9 mouse cellular contexts compared by ENCODE assay signal in the genomic region with DNA sequence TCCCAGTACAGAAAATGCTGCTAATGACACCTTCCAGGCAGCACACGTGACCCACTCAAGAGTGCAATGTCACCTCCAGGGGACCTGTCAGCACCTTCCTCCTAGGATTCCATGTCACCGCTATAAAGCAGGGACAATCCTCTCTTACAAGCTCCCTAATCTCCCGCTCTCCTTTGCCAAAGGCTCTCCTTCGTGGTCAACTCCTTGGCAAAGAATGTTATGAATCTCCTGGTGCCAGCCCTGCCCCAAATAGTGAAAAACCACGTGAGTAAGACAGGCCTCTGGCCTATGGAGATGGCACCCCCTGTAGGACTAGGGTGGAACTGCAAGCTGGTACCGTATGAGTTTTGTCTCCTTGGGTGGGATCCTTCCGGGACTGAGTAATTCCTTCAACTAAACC. TPM values are rescaled to one million over a fixed set of nuclear protein-coding genes. Genes with fewer than 3 reads are reported as not detected.
DNase-seq lines count a peak whose midpoint lies in the region; ATAC-seq lines count a peak whose summit lies in the region.
"Had no signal": no experiment of that assay in that cellular context is flagged by ENCODE, and none has a peak within 500 bp of the region (broad histone marks: within the 10 kb centered on the region; RNA-seq: fewer than 3 reads in every experiment).

No protein-coding gene starts in this region.

- peak; percentile 91 for DNase-seq in midbrain, embryonic 11.5 days (ENCODE audit: low spot score, missing footprints)
- DNase-seq in midbrain, embryonic 14.5 days: no peak
- DNase-seq in adrenal gland, adult 8-10 months: peak; percentile 46
- DNase-seq in heart, adult 9 months (ENCODE audit: low spot score in 2 of 2): peak; percentile 65 to 70
- DNase-seq in lung, postnatal 14 days: peak; percentile 64
- DNase-seq in left cerebral cortex, adult 18-20 months (ENCODE audit: low spot score in 2 of 2): no peak
- no peak for DNase-seq in frontal cortex, postnatal 25 days (ENCODE audit: low spot score in 2 of 2)
- no peak for DNase-seq in layer of hippocampus, adult 11-12 months (ENCODE audit: low spot score)

- H3K36me3 ChIP-seq in midbrain, embryonic 11.5 days (ENCODE audit: control insufficient read depth, insufficient read depth, low read length): no peaks in the 10 kb centered on the region
- no peaks in the 10 kb centered on the region for H3K36me3 ChIP-seq in midbrain, embryonic 14.5 days (ENCODE audit: control insufficient read depth, insufficient read depth, low read length)
- H3K36me3 ChIP-seq: embryonic facial prominence, embryonic 15.5 days had no signal

- no peak overlapping the region for H3K4me2 ChIP-seq in midbrain, embryonic 11.5 days
- no peak overlapping the region for H3K4me2 ChIP-seq in midbrain, embryonic 14.5 days (ENCODE audit: low read length)
- H3K4me2 ChIP-seq: embryonic facial prominence, embryonic 15.5 days had no signal

- no peaks in the 10 kb centered on the region for H3K27me3 ChIP-seq in midbrain, embryonic 11.5 days (ENCODE audit: control insufficient read depth, insufficient read depth, low read length)
- H3K27me3 ChIP-seq in midbrain, embryonic 14.5 days (ENCODE audit: control insufficient read depth, insufficient read depth, low read length): no peaks in the 10 kb centered on the region
- H3K27me3 ChIP-seq: embryonic facial prominence, embryonic 15.5 days had no signal

- WGBS in midbrain, embryonic 11.5 days: 63% methylated on average over 7 of the region's 7 CpGs
- 66% methylated on average over 7 of the region's 7 CpGs for WGBS in midbrain, embryonic 14.5 days

- ATAC-seq in midbrain, embryonic 11.5 days (ENCODE audit: low FRiP score): no peak
- ATAC-seq in midbrain, embryonic 14.5 days (ENCODE audit: low FRiP score, low TSS enrichment): no peak

- H3K9ac ChIP-seq in midbrain, embryonic 11.5 days (ENCODE audit: low read length): no peak overlapping the region
- H3K9ac ChIP-seq in midbrain, embryonic 14.5 days (replicated peaks; ENCODE audit: low read length): no peak overlapping the region
- H3K9ac ChIP-seq: embryonic facial prominence, embryonic 15.5 days had no signal

- H3K4me1 ChIP-seq in midbrain, embryonic 11.5 days (ENCODE audit: control insufficient read depth, insufficient read depth, low read length): no peaks in the 10 kb centered on the region
- H3K4me1 ChIP-seq in midbrain, embryonic 14.5 days (ENCODE audit: control insufficient read depth, insufficient read depth, low read length): no peaks in the 10 kb centered on the region
- H3K4me1 ChIP-seq: embryonic facial prominence, embryonic 15.5 days had no signal

- no peak overlapping the region for H3K4me3 ChIP-seq in midbrain, embryonic 11.5 days (ENCODE audit: low read depth, low read length)
- H3K4me3 ChIP-seq in midbrain, embryonic 14.5 days (replicated peaks; ENCODE audit: low read depth, low read length): no peak overlapping the region
- H3K4me3 ChIP-seq: embryonic facial prominence, embryonic 15.5 days had no signal

- no peak overlapping the region for H3K27ac ChIP-seq in midbrain, embryonic 11.5 days (ENCODE audit: low read depth, low read length)
- H3K27ac ChIP-seq in midbrain, embryonic 14.5 days (replicated peaks; ENCODE audit: low read depth, low read length): no peak overlapping the region
- H3K27ac ChIP-seq: embryonic facial prominence, embryonic 15.5 days had no signal

- no peaks in the 10 kb centered on the region for H3K9me3 ChIP-seq in midbrain, embryonic 11.5 days (ENCODE audit: control insufficient read depth, low read length)
- no peaks in the 10 kb centered on the region for H3K9me3 ChIP-seq in midbrain, embryonic 14.5 days (ENCODE audit: control insufficient read depth, low read length)
- H3K9me3 ChIP-seq: embryonic facial prominence, embryonic 15.5 days had no signal

RNA-seq across cellular contexts. Expression of a gene that starts 16.3 kb away (rescaled TPM):
- not detected in 2 replicates for polyA plus RNA-seq in midbrain, embryonic 11.5 days (2014; fragmentation: Nextera tagmentation; extraction: Ambion mirVana)
- 0.13 and 0.17 TPM in 2 replicates for polyA plus RNA-seq in midbrain, embryonic 14.5 days (2014; fragmentation: Nextera tagmentation; extraction: Ambion mirVana)
- total RNA-seq in adrenal gland, adult 8-10 months (2022): not detected
- total RNA-seq in left cerebral cortex, adult 18-20 months (2021): under 1 TPM in 1 of 2 experiments, not detected in 1; 0.21 TPM

RNA-seq across cellular contexts. Expression of a gene that starts 16.6 kb away (rescaled TPM):
- polyA plus RNA-seq in midbrain, embryonic 11.5 days (2014; fragmentation: Nextera tagmentation; extraction: Ambion mirVana): 0.10 and 0.26 TPM in 2 replicates
- polyA plus RNA-seq in midbrain, embryonic 14.5 days (2014; fragmentation: Nextera tagmentation; extraction: Ambion mirVana): not detected in 2 replicates
- under 1 TPM in 2 of 4 experiments, not detected in 2; 0.24 to 0.35 TPM for total RNA-seq in adrenal gland, adult 8-10 months (2022)
- not detected for total RNA-seq in left cerebral cortex, adult 18-20 months (2021)

RNA-seq across cellular contexts. Expression of a gene that starts 44.5 kb away (rescaled TPM):
- polyA plus RNA-seq in midbrain, embryonic 11.5 days (2014; fragmentation: Nextera tagmentation; extraction: Ambion mirVana): not detected in 2 replicates
- not detected in 2 replicates for polyA plus RNA-seq in midbrain, embryonic 14.5 days (2014; fragmentation: Nextera tagmentation; extraction: Ambion mirVana)
- total RNA-seq in adrenal gland, adult 8-10 months (2022): not detected
- total RNA-seq in left cerebral cortex, adult 18-20 months (2021): not detected
- polyA plus RNA-seq: embryonic facial prominence, embryonic 15.5 days had no signal

RNA-seq across cellular contexts. Expression of a gene that starts 50.7 kb away (rescaled TPM):
- polyA plus RNA-seq in midbrain, embryonic 11.5 days (2014; fragmentation: Nextera tagmentation; extraction: Ambion mirVana): not detected in 2 replicates
- polyA plus RNA-seq in midbrain, embryonic 14.5 days (2014; fragmentation: Nextera tagmentation; extraction: Ambion mirVana): not detected in 2 replicates
- under 1 TPM in 1 of 4 experiments, not detected in 3; 0.87 TPM for total RNA-seq in adrenal gland, adult 8-10 months (2022)
- total RNA-seq in left cerebral cortex, adult 18-20 months (2021): not detected
- polyA plus RNA-seq: embryonic facial prominence, embryonic 15.5 days had no signal

Comparison
In these comparisons a context has a peak if more than half of its experiments do, and no peak if none do; other contexts are left out.
1. DNase-seq: peak in midbrain, embryonic 11.5 days (single experiment), adrenal gland, adult 8-10 months (single experiment), heart, adult 9 months (2 of 2) and lung, postnatal 14 days (single experiment); none in midbrain, embryonic 14.5 days (single experiment), left cerebral cortex, adult 18-20 months (0 of 2), frontal cortex, postnatal 25 days (0 of 2) and layer of hippocampus, adult 11-12 months (single experiment).